Mouse (Mus musculus): ENCODE measurements around the gene Wls. TPM values are rescaled to one million over a fixed set of nuclear protein-coding genes. Genes with fewer than 3 reads are reported as not detected.

Gene Wls
- 112 and 113 TPM in 2 replicates for polyA plus RNA-seq (2014; fragmentation: Nextera tagmentation; extraction: Ambion mirVana)

GRCm38 (mm10) chr3:159839481-159839880 is at the start of gene Wls:
Gene Wls, plus strand, starts transcription at chr3:159839672.
- Histone ChIP-seq H3K4me3 (ENCODE audit: low read depth, low read length) (peak within 1 kb of the TSS; percentile 69), H3K9me3 (ENCODE audit: control insufficient read depth, low read length) (no peaks in the 10 kb centered on the region), H3K27me3 (ENCODE audit: control insufficient read depth, insufficient read depth, low read length) (no peaks in the 10 kb centered on the region), H3K4me2 (ENCODE audit: low read depth) (peak within 1 kb of the TSS; percentile 87), H3K36me3 (ENCODE audit: control insufficient read depth, insufficient read depth, low read length) (no peaks in the 10 kb centered on the region), H3K4me1 (ENCODE audit: control insufficient read depth, insufficient read depth, low read length) (peaks cover 4% of the 10 kb centered on the region; the same call in 1 of the 2 replicates), H3K9ac (ENCODE audit: low read length) (peak within 1 kb of the TSS; percentile 73), H3K27ac (ENCODE audit: low read depth, low read length) (0 out of 2 replicates have a peak within 1 kb of the TSS, but pooled peaks have one; percentile 56)
- DNase-seq (ENCODE audit: low spot score) (peak; percentile 80), ATAC-seq (ENCODE audit: insufficient read depth, low FRiP score, low TSS enrichment) (peak; percentile 94)
- under 1% methylated on average over 18 of the region's 21 CpGs for WGBS

- ATAC-seq (ENCODE audit: insufficient read depth, low FRiP score, low TSS enrichment) (no peak), DNase-seq (ENCODE audit: low spot score) (no peak)
- H3K4me1 ChIP-seq (ENCODE audit: control insufficient read depth, insufficient read depth, low read length) = no peaks in the 10 kb centered on the region
- 29% methylated on average over 2 of the region's 2 CpGs for WGBS
- no peaks in the 10 kb centered on the region for H3K9me3 ChIP-seq (ENCODE audit: control insufficient read depth, low read length)
- H3K27me3 ChIP-seq (ENCODE audit: control insufficient read depth, insufficient read depth, low read length) = no peaks in the 10 kb centered on the region
- no peak overlapping the region for H3K9ac ChIP-seq (ENCODE audit: low read length)
- no peak overlapping the region for H3K4me2 ChIP-seq (ENCODE audit: low read depth)
- no peak overlapping the region for H3K27ac ChIP-seq (ENCODE audit: low read depth, low read length)
- H3K4me3 ChIP-seq (ENCODE audit: low read depth, low read length) = no peak overlapping the region
- H3K36me3 ChIP-seq (ENCODE audit: control insufficient read depth, insufficient read depth, low read length) = no peaks in the 10 kb centered on the region
Observed at GRCm38 (mm10) chr3:159789781-159790180, 49.7 kb upstream of the Wls start.

- Histone ChIP-seq H3K9ac (ENCODE audit: low read length) (no peak overlapping the region), H3K36me3 (ENCODE audit: control insufficient read depth, insufficient read depth, low read length) (no peaks in the 10 kb centered on the region), H3K4me1 (ENCODE audit: control insufficient read depth, insufficient read depth, low read length) (no peaks in the 10 kb centered on the region), H3K27me3 (ENCODE audit: control insufficient read depth, insufficient read depth, low read length) (no peaks in the 10 kb centered on the region), H3K4me3 (ENCODE audit: low read depth, low read length) (no peak overlapping the region), H3K27ac (ENCODE audit: low read depth, low read length) (no peak overlapping the region), H3K9me3 (ENCODE audit: control insufficient read depth, low read length) (no peaks in the 10 kb centered on the region), H3K4me2 (ENCODE audit: low read depth) (no peak overlapping the region)
- ATAC-seq (ENCODE audit: insufficient read depth, low FRiP score, low TSS enrichment) (no peak), DNase-seq (ENCODE audit: low spot score) (no peak)
Observed at GRCm38 (mm10) chr3:159831535-159831934, 7.9 kb upstream of the Wls start.

- Histone ChIP-seq H3K36me3 (ENCODE audit: control insufficient read depth, insufficient read depth, low read length) (no peaks in the 10 kb centered on the region), H3K4me2 (ENCODE audit: low read depth) (peak overlapping the region; percentile 87), H3K9me3 (ENCODE audit: control insufficient read depth, low read length) (no peaks in the 10 kb centered on the region), H3K4me3 (ENCODE audit: low read depth, low read length) (peak overlapping the region; percentile 69), H3K27ac (ENCODE audit: low read depth, low read length) (0 out of 2 replicates have a peak overlapping the region, but pooled peaks have one; percentile 56), H3K27me3 (ENCODE audit: control insufficient read depth, insufficient read depth, low read length) (no peaks in the 10 kb centered on the region), H3K4me1 (ENCODE audit: control insufficient read depth, insufficient read depth, low read length) (peaks cover 4% of the 10 kb centered on the region; the same call in 1 of the 2 replicates), H3K9ac (ENCODE audit: low read length) (peak overlapping the region; percentile 73)
- under 1% methylated on average over 27 of the region's 27 CpGs for WGBS
- peak; percentile 73 for DNase-seq (ENCODE audit: low spot score)
- ATAC-seq (ENCODE audit: insufficient read depth, low FRiP score, low TSS enrichment) = peak; percentile 62
Observed at GRCm38 (mm10) chr3:159840002-159840816, 737 bp downstream of the Wls start.

GRCm38 (mm10) chr3:159840817-159841390 is 1.4 kb downstream of the Wls start:
- Histone ChIP-seq H3K9me3 (ENCODE audit: control insufficient read depth, low read length) (no peaks in the 10 kb centered on the region), H3K4me3 (ENCODE audit: low read depth, low read length) (peak overlapping the region; percentile 69), H3K27ac (ENCODE audit: low read depth, low read length) (no peak overlapping the region), H3K4me2 (ENCODE audit: low read depth) (peak overlapping the region; percentile 87), H3K4me1 (ENCODE audit: control insufficient read depth, insufficient read depth, low read length) (peaks cover 4% of the 10 kb centered on the region; the same call in 1 of the 2 replicates), H3K27me3 (ENCODE audit: control insufficient read depth, insufficient read depth, low read length) (no peaks in the 10 kb centered on the region), H3K36me3 (ENCODE audit: control insufficient read depth, insufficient read depth, low read length) (no peaks in the 10 kb centered on the region), H3K9ac (ENCODE audit: low read length) (peak overlapping the region; percentile 73)
- no peak for DNase-seq (ENCODE audit: low spot score)
- 0% methylated on average over 12 of the region's 12 CpGs for WGBS
- ATAC-seq (ENCODE audit: insufficient read depth, low FRiP score, low TSS enrichment) = no peak; the same call in 1 of the 2 replicates

- Histone ChIP-seq H3K4me2 (ENCODE audit: low read depth) (peak overlapping the region; percentile 87), H3K27ac (ENCODE audit: low read depth, low read length) (no peak overlapping the region), H3K9me3 (ENCODE audit: control insufficient read depth, low read length) (no peaks in the 10 kb centered on the region), H3K9ac (ENCODE audit: low read length) (peak overlapping the region; percentile 73), H3K4me3 (ENCODE audit: low read depth, low read length) (peak overlapping the region; percentile 69), H3K36me3 (ENCODE audit: control insufficient read depth, insufficient read depth, low read length) (no peaks in the 10 kb centered on the region), H3K27me3 (ENCODE audit: control insufficient read depth, insufficient read depth, low read length) (no peaks in the 10 kb centered on the region), H3K4me1 (ENCODE audit: control insufficient read depth, insufficient read depth, low read length) (peaks cover 4% of the 10 kb centered on the region; the same call in 1 of the 2 replicates)
- no peak for ATAC-seq (ENCODE audit: insufficient read depth, low FRiP score, low TSS enrichment)
- DNase-seq (ENCODE audit: low spot score) = no peak
- WGBS = 10% methylated on average over 3 of the region's 3 CpGs
Observed at GRCm38 (mm10) chr3:159841458-159841857, 2.0 kb downstream of the Wls start.

GRCm38 (mm10) chr3:159843135-159843534 is 3.7 kb downstream of the Wls start:
- Histone ChIP-seq H3K9me3 (ENCODE audit: control insufficient read depth, low read length) (no peaks in the 10 kb centered on the region), H3K4me2 (ENCODE audit: low read depth) (no peak overlapping the region), H3K9ac (ENCODE audit: low read length) (no peak overlapping the region), H3K4me3 (ENCODE audit: low read depth, low read length) (no peak overlapping the region), H3K27me3 (ENCODE audit: control insufficient read depth, insufficient read depth, low read length) (no peaks in the 10 kb centered on the region), H3K4me1 (ENCODE audit: control insufficient read depth, insufficient read depth, low read length) (peaks cover 4% of the 10 kb centered on the region; the same call in 1 of the 2 replicates), H3K27ac (ENCODE audit: low read depth, low read length) (no peak overlapping the region), H3K36me3 (ENCODE audit: control insufficient read depth, insufficient read depth, low read length) (no peaks in the 10 kb centered on the region)
- 81% methylated on average over 4 of the region's 4 CpGs for WGBS
- ATAC-seq (ENCODE audit: insufficient read depth, low FRiP score, low TSS enrichment) = no peak
- DNase-seq (ENCODE audit: low spot score) = no peak

- H3K36me3 ChIP-seq (ENCODE audit: control insufficient read depth, insufficient read depth, low read length) = no peaks in the 10 kb centered on the region
- ATAC-seq (ENCODE audit: insufficient read depth, low FRiP score, low TSS enrichment) (no peak), DNase-seq (ENCODE audit: low spot score) (no peak)
- 56% methylated on average over 2 of the region's 2 CpGs for WGBS
- H3K9ac ChIP-seq (ENCODE audit: low read length) = no peak overlapping the region
- H3K4me2 ChIP-seq (ENCODE audit: low read depth) = no peak overlapping the region
- no peak overlapping the region for H3K4me3 ChIP-seq (ENCODE audit: low read depth, low read length)
- no peaks in the 10 kb centered on the region for H3K4me1 ChIP-seq (ENCODE audit: control insufficient read depth, insufficient read depth, low read length)
- H3K9me3 ChIP-seq (ENCODE audit: control insufficient read depth, low read length) = no peaks in the 10 kb centered on the region
- no peak overlapping the region for H3K27ac ChIP-seq (ENCODE audit: low read depth, low read length)
- H3K27me3 ChIP-seq (ENCODE audit: control insufficient read depth, insufficient read depth, low read length) = no peaks in the 10 kb centered on the region
Observed at GRCm38 (mm10) chr3:159847410-159848016, 8.0 kb downstream of the Wls start.
